Mouse (Mus musculus) heart, postnatal 14 days (tissue): ENCODE measurements at regions not wholly inside any gene's neighbourhood (a gene's known extent, or its start where the extent isn't known, plus 50 kb on each side); places are given as distances from the start of the nearest gene placed in this dataset.

ENCODE experiments used
- DNase-seq, 2 experiments: peaks; one replicate each; pipeline ENCODE4 v3.0.0; 2021 to 2022
- intact Hi-C: fragments of 180-260 bp; cut with DNase I; formaldehyde crosslinking; loops from one replicate; pipeline ENCODE4 v1.15.1; 2025

DNA sequence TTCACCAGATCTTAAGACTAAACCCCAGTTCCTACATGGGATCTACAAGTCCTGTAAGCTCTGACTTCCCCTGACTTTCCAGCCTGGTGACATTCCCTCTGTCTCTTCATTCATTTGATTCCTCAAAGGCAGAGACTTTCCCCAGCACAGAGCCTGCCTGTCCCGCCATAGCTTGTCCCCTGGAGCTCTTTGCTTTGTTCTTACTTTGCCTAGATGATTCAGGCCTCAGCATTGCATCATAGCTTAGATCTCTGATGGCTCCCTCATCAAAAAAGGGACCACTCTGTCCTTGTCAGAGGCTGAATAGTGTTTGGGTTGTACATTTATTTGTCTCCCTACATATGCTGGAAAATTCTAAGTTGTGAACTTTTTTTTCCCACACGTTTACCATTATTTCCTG lies 57.6 kb upstream of the Exoc6 start:
- DNase-seq: no peak
- intact Hi-C loops: no loop called here

DNA sequence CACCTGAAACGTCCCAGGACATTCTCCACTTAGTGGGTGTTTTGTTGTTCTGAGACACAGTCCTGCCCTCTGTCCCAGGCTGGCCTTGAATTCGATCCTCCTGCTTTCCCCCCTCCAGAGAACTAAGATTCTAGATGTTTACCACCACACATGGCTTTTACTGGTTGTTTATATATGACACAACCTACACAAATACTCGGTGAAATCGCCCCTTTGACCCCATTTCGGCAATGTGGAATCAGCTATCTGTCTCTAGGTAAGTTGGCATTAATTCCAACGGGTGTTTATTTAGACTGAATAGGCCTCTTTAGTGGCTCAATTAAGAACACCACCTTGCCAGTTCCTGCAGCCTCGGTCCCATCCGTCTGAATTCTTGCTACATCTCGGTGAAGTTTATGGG lies 56.8 kb upstream of the Exoc6 start:
- intact Hi-C loops: no loop called here
- DNase-seq: no peak

DNA sequence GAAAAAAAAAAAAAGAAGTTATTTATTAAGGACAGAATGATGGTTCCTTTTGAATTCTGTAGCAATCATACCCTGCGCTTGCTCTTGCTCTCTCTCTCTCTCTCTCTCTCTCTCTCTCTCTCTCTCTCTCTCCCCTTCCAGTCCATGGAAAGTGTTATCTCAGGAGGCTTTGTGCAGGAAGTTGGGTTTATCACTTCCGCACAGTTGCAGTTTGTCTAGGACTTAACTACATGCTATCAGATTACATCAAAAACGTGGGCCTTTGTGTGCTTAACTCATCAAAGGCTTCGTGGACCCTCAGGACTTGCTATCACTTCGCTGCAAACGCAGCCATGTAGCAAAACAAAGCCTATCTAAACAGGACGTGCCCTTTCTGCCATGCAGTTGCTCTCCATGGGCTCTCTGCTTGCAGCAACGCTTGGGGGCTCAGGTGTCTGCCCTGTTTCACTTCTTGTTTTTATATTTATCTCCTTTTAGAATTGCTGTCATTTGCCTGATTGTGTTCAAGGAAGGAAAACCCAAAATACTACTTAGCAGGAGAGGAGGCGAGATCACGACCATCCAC lies 56.2 kb upstream of the Exoc6 start:
- intact Hi-C loops: no loop called here
- DNase-seq: no peak

DNA sequence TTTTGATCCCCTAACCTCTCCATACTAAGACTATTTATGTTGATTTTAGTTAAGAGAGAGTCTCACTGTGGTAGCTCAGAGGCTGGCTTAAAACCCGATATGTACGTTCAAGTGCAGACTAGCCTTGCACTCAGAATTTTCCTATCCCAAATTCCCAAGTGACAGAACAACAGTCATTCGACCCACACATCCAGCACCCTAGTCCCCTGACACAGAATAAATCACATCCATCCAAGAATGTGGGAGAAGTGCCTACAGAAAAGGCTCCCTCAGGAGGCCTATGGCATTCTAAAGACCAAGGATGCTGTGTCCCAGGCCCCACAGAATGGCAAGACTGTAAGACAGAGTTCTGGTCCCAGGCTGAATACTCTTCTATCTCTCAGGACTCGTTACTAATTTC lies 55.4 kb upstream of the Exoc6 start:
- intact Hi-C loops: no loop called here
- no peak for DNase-seq

DNA sequence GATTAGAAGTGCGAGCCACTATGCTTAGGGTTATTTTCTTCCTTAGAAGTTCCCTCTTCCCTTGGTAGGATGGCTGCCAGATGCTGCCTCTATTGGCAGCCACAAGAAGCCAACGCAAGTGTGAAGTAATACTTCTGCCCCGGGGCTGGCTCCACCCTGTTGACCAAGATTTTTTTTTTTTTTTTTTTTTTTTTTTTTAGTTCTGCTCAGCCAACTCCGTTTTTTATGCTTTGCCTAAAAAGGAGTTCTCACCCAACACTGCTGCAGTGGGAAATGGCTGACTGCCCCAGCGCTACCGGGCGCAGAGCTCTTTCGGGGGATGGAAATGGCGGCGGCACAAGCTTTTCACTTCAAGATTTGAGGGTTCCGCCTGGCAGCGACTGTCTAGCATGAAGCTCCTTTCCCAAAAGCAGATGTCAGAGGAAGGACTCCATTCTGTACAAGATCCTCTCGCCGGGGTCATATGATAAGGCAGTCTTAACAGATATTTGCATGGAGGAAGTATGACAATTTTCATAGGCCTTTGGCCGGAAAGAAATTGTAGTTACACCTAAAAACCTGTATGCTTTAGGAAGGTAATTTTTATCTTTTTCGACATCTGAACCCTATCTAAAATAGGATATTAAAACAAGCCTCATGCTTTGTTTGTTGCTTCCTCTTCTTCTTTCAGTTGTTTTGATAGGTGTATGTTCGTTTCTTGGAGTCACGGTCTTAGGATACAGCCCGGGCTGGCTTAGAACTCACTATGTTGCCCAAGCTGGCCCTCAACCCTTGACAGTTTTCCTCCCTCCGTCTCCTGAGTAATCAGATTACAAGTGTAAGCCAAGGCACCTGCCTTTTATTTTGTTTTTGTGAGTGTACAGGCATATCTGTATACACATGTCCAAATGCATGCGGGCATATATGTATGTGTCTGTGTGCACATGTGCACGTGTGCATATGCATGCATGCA lies 54.6 kb upstream of the Exoc6 start:
- intact Hi-C loops: no loop called here
- DNase-seq: peak; percentile 17 to 23

DNA sequence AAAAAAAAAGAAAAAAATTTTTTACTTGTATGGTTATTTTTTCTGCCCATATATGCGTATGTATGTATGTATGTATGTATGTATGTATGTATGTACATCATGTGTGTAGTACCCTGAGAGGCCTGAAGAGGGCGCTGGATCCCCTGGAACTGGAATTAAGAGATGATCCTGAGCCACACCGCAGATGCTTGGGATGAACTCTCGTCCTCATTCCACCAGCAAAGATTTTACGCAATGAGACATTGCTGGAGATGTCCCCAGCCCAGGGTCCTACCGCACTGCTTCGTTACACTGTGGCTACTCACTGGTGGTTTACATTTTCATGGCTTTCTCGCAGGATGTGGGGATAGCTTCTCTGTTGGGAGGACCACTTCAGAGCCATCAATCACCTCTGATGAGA lies 53.5 kb upstream of the Exoc6 start:
- no peak for DNase-seq
- intact Hi-C loops: no loop called here

DNA sequence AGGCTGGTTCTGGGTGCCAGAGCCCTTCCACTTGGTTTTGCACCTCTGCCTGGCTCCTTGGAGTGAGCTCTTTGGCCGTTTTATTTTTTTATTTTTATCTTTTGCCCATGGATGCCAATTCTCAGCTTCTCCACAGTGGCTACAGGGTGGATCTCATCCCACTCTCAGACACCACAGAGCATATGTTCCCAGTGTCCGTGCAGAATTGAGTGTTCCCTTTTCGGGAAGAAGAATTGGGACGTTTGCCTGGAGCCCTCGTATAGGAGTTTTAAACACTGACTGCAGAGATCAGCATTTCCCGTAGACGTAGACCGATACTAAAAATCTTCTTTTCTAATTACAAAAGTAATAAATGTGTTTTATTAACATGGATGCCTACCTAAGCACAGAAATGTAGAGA lies 53.1 kb upstream of the Exoc6 start:
- intact Hi-C loops: no loop called here
- no peak for DNase-seq

DNA sequence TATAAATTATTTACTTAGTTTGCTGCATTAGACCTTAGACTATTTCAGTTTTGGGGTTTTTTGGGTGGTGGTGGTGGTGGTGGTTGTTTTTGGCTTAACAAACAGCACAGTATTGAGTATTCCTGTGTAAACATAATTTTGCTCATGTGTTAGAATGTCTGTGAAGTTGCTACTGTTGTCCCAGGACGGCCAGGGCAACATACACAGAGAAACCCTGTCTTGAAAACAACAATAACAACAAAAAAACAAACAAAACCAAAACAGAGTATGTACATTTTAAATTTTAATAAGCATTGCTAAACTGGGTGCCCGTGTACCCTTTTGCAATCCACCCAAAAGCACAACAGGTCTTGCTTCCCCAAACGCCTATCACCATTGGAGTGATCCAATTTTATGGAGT lies 51.8 kb upstream of the Exoc6 start:
- intact Hi-C loops: no loop called here

More for the DNA sequence above, 51.8 kb upstream of the Exoc6 start:
- DNase-seq: no peak
